Mouse (Mus musculus) thymus, postnatal 10 days (tissue): ENCODE results near the gene Galnt9.

Experiments
- DNase-seq, 2 experiments: peaks; one replicate each; pipeline ENCODE4 v3.0.0; 2021; ENCODE audit warnings: low spot score in 2 of 2

Galnt9 gene

GRCm38 (mm10) chr5:110543951-110544690 is at the start of gene Galnt9:
Gene Galnt9, plus strand, starts transcription at chr5:110544355.
- DNase-seq: peak in 1 of 2 experiments; percentile 30

- no peak for DNase-seq
Measured at GRCm38 (mm10) chr5:110494396-110494795, 49.8 kb upstream of the Galnt9 start.

- no peak for DNase-seq
Measured at GRCm38 (mm10) chr5:110495051-110495450, 49.1 kb upstream of the Galnt9 start.

GRCm38 (mm10) chr5:110497556-110497955 is 46.6 kb upstream of the Galnt9 start:
- DNase-seq: no peak

- no peak for DNase-seq
Measured at GRCm38 (mm10) chr5:110498071-110498470, 46.1 kb upstream of the Galnt9 start.

GRCm38 (mm10) chr5:110500233-110500632 is 43.9 kb upstream of the Galnt9 start:
- no peak for DNase-seq

- DNase-seq: no peak
Measured at GRCm38 (mm10) chr5:110503361-110503760, 40.8 kb upstream of the Galnt9 start.

GRCm38 (mm10) chr5:110505611-110506294 is 38.4 kb upstream of the Galnt9 start:
- DNase-seq: no peak

- no peak for DNase-seq
Measured at GRCm38 (mm10) chr5:110506295-110506616, 37.9 kb upstream of the Galnt9 start.

GRCm38 (mm10) chr5:110506856-110507255 is 37.3 kb upstream of the Galnt9 start:
- DNase-seq: no peak

- DNase-seq: no peak
Measured at GRCm38 (mm10) chr5:110507943-110508342, 36.2 kb upstream of the Galnt9 start.

GRCm38 (mm10) chr5:110510357-110510756 is 33.8 kb upstream of the Galnt9 start:
- DNase-seq: no peak

- no peak for DNase-seq
Measured at GRCm38 (mm10) chr5:110513791-110514190, 30.4 kb upstream of the Galnt9 start.

- DNase-seq: peak; percentile 53 to 66
Measured at GRCm38 (mm10) chr5:110514694-110515093, 29.5 kb upstream of the Galnt9 start.

- DNase-seq: no peak
Measured at GRCm38 (mm10) chr5:110516390-110516789, 27.8 kb upstream of the Galnt9 start.

GRCm38 (mm10) chr5:110518086-110518783 is 25.9 kb upstream of the Galnt9 start:
- DNase-seq: no peak

GRCm38 (mm10) chr5:110520974-110521373 is 23.2 kb upstream of the Galnt9 start:
- no peak for DNase-seq

- no peak for DNase-seq
Measured at GRCm38 (mm10) chr5:110521822-110522221, 22.3 kb upstream of the Galnt9 start.

GRCm38 (mm10) chr5:110523296-110523695 is 20.9 kb upstream of the Galnt9 start:
- no peak for DNase-seq

GRCm38 (mm10) chr5:110525701-110526100 is 18.5 kb upstream of the Galnt9 start:
- DNase-seq: no peak

GRCm38 (mm10) chr5:110526556-110526955 is 17.6 kb upstream of the Galnt9 start:
- DNase-seq: no peak

- DNase-seq: no peak
Measured at GRCm38 (mm10) chr5:110531091-110531490, 13.1 kb upstream of the Galnt9 start.

- DNase-seq: no peak
Measured at GRCm38 (mm10) chr5:110534402-110534801, 9.8 kb upstream of the Galnt9 start.
